Mouse (Mus musculus) intestine, embryonic 14.5 days (tissue): ENCODE measurements around the gene Acap1. TPM values are rescaled to one million over a fixed set of nuclear protein-coding genes. Genes with fewer than 3 reads are reported as not detected.
A peak's percentile ranks its signal among the peaks of the same experiment; 100 is the strongest.
"Not testable (repeated sequence)": the region's sequence is repeated elsewhere in the genome, so short reads cannot be mapped to it uniquely, and the experiment has no call there.

Experiments
- ATAC-seq: fragments of 200-750 bp; cut with Nextera tagmentation; replicated peaks from 2 replicates; pipeline ENCODE4 v1.8.0; 2017; ENCODE audit warnings: low read depth, moderate number of reproducible peaks, moderate TSS enrichment, moderate library complexity; ENCODE audit not compliant: low FRiP score, low TSS enrichment
- DNase-seq: peaks from one replicate; pipeline ENCODE4 v3.0.0-alpha.2; 2018; ENCODE audit warnings: low spot score
- H3K27ac ChIP-seq: fragments of 300-500 bp; sonication (generic); 2 replicates; pipeline ENCODE4 v1.5.1; 2014; ENCODE audit warnings: low read depth, mild to moderate bottlenecking, control low read depth
- H3K27me3 ChIP-seq: fragments of 300-500 bp; sonication (generic); replicated peaks from 2 replicates; pipeline ENCODE4 v1.6.1; 2014; ENCODE audit warnings: low read length, control low read depth; ENCODE audit not compliant: control insufficient read depth, insufficient read depth
- H3K36me3 ChIP-seq: fragments of 300-500 bp; sonication (generic); 2 replicates; pipeline ENCODE4 v1.6.1; 2014; ENCODE audit warnings: low read length, control low read depth; ENCODE audit not compliant: control insufficient read depth, insufficient read depth
- H3K4me1 ChIP-seq: fragments of 300-500 bp; sonication (generic); replicated peaks from 2 replicates; pipeline ENCODE4 v1.6.1; 2014; ENCODE audit warnings: low read length, control low read depth, mixed read lengths; ENCODE audit not compliant: control insufficient read depth, insufficient read depth
- H3K4me2 ChIP-seq: fragments of 300-500 bp; sonication (generic); 2 replicates; pipeline ENCODE4 v1.6.1; 2014; ENCODE audit warnings: low read length
- H3K4me3 ChIP-seq: fragments of 300-500 bp; sonication (generic); 2 replicates; pipeline ENCODE4 v1.5.1; 2014; ENCODE audit warnings: low read depth, low read length, control low read depth, mixed read lengths
- H3K9ac ChIP-seq: fragments of 300-500 bp; sonication (generic); 2 replicates; pipeline ENCODE4 v1.6.1; 2014; ENCODE audit warnings: mild to moderate bottlenecking, low read length
- H3K9me3 ChIP-seq: fragments of 300-500 bp; sonication (generic); 2 replicates; pipeline ENCODE4 v1.6.1; 2016; ENCODE audit warnings: low read length, control low read depth; ENCODE audit not compliant: control insufficient read depth
- WGBS: fragments of 180-500 bp; shearing (Covaris S2); extraction: QIAGEN DNeasy Blood & Tissue Kit; methylation state at CpG from one replicate; pipeline ENCODE4 v1.1.7; 2014; 5-methylcytosine and 5-hydroxymethylcytosine counted together
- polyA plus RNA-seq: library from polyadenylated mRNA; unstranded; fragments of >200 nt; fragmentation: Nextera tagmentation; extraction: Ambion mirVana; gene quantifications from 2 replicates; pipeline ENCODE4 v1.2.1, GENCODE M21; 2014

Acap1 gene
- polyA plus RNA-seq, 1 experiment from 2014 or later, result 8.1 TPM

GRCm38 (mm10) chr11:69918118-69918517 lies 22.8 kb upstream of the Acap1 start:
- DNase-seq, result no peak
- Histone ChIP-seq H3K27ac (no peak overlapping the region), H3K9ac (no peak overlapping the region), H3K4me2 (no peak overlapping the region), H3K4me3 (no peak overlapping the region), H3K4me1 (peaks cover 21% of the 10 kb centered on the region), H3K36me3 (peaks cover 53% of the 10 kb centered on the region), H3K27me3 (no peaks in the 10 kb centered on the region), H3K9me3 (no peaks in the 10 kb centered on the region)
- ATAC-seq, result no peak
- whole genome bisulfite sequencing, result 83% methylated on average over 5 of the region's 5 CpGs

- peaks cover 59% of the 10 kb centered on the region for H3K36me3 ChIP-seq
- H3K27ac ChIP-seq, result no peak overlapping the region
- DNase-seq, result no peak
- H3K4me1 ChIP-seq, result peaks cover 21% of the 10 kb centered on the region
- H3K4me3 ChIP-seq, result no peak overlapping the region
- 85% methylated on average over 8 of the region's 8 CpGs for WGBS
- ATAC-seq, result no peak
- H3K9ac ChIP-seq, result no peak overlapping the region
- no peak overlapping the region for H3K4me2 ChIP-seq
- H3K9me3 ChIP-seq, result no peaks in the 10 kb centered on the region
- H3K27me3 ChIP-seq, result no peaks in the 10 kb centered on the region
Measured at GRCm38 (mm10) chr11:69917379-69917948, 22.1 kb upstream of the Acap1 start.

- H3K36me3 ChIP-seq, result peaks cover 65% of the 10 kb centered on the region
- H3K27ac ChIP-seq, H3K27me3 ChIP-seq, H3K4me3 ChIP-seq, DNase-seq, H3K4me2 ChIP-seq, H3K9ac ChIP-seq, ATAC-seq, H3K9me3 ChIP-seq: not testable (repeated sequence)
- WGBS, result 54% methylated on average over 7 of the region's 7 CpGs
- H3K4me1 ChIP-seq, result peaks cover 21% of the 10 kb centered on the region
Measured at GRCm38 (mm10) chr11:69916652-69917378, 21.5 kb upstream of the Acap1 start.

- H3K9ac ChIP-seq, result no peak overlapping the region
Measured at GRCm38 (mm10) chr11:69915667-69916627, 20.6 kb upstream of the Acap1 start.

GRCm38 (mm10) chr11:69914917-69915430 lies 19.6 kb upstream of the Acap1 start:
- Histone ChIP-seq H3K9me3 (no peaks in the 10 kb centered on the region), H3K27ac (no peak overlapping the region), H3K36me3 (peaks cover 84% of the 10 kb centered on the region), H3K4me3 (peak overlapping the region; percentile 85), H3K4me1 (peaks cover 21% of the 10 kb centered on the region), H3K9ac (peak overlapping the region; percentile 86; the same call in 1 of the 2 replicates), H3K4me2 (peak overlapping the region; percentile 87), H3K27me3 (no peaks in the 10 kb centered on the region)
- 35% methylated on average over 9 of the region's 9 CpGs for WGBS
- ATAC-seq, result no peak
- no peak for DNase-seq

More at GRCm38 (mm10) chr11:69915667-69916627, 20.6 kb upstream of the Acap1 start:
- Histone ChIP-seq H3K4me1 (peaks cover 21% of the 10 kb centered on the region), H3K4me2 (peak overlapping the region; percentile 87; the same call in 1 of the 2 replicates), H3K9me3 (no peaks in the 10 kb centered on the region), H3K4me3 (no peak overlapping the region), H3K36me3 (peaks cover 74% of the 10 kb centered on the region), H3K27me3 (no peaks in the 10 kb centered on the region), H3K27ac (no peak overlapping the region)
- ATAC-seq (no peak), DNase-seq (no peak)
- WGBS, result 64% methylated on average over 5 of the region's 5 CpGs

GRCm38 (mm10) chr11:69914372-69914764 lies 19.0 kb upstream of the Acap1 start:
- Histone ChIP-seq H3K4me1 (peaks cover 17% of the 10 kb centered on the region), H3K36me3 (peaks cover 88% of the 10 kb centered on the region), H3K27me3 (no peaks in the 10 kb centered on the region), H3K9me3 (no peaks in the 10 kb centered on the region), H3K4me2 (peak overlapping the region; percentile 87), H3K27ac (peak overlapping the region; percentile 84), H3K9ac (peak overlapping the region; percentile 86), H3K4me3 (peak overlapping the region; percentile 85)
- DNase-seq (no peak), ATAC-seq (no peak; the same call in 1 of the 2 replicates)
- 2% methylated on average over 17 of the region's 17 CpGs for WGBS

- Histone ChIP-seq H3K4me3 (peak within 1 kb of the TSS; percentile 85), H3K27ac (peak within 1 kb of the TSS; percentile 84), H3K4me2 (peak within 1 kb of the TSS; percentile 87), H3K27me3 (no peaks in the 10 kb centered on the region), H3K9me3 (no peaks in the 10 kb centered on the region), H3K9ac (peak within 1 kb of the TSS; percentile 86), H3K4me1 (peaks cover 12% of the 10 kb centered on the region), H3K36me3 (peaks cover 88% of the 10 kb centered on the region)
- WGBS, result 2% methylated on average over 61 of the region's 61 CpGs
- DNase-seq, result peak; percentile 96
- ATAC-seq, result peak; percentile 90
Measured at GRCm38 (mm10) chr11:69913554-69914371, 18.4 kb upstream of the Acap1 start, which contains the start of gene Gps2. Gps2 (plus strand) TSS chr11:69913888.
